Mouse (Mus musculus) olfactory bulb, adult 2 months (tissue): ENCODE measurements around the gene Zbtb40.

Experiments
- CTCF ChIP-seq: fragments of 200-500 bp; IDR thresholded peaks from 2 replicates; pipeline ENCODE4 v1.5.1; 2012; ENCODE audit warnings: low read depth, mild to moderate bottlenecking, low read length, moderate library complexity; ENCODE audit not compliant: insufficient read depth
- POLR2A ChIP-seq: fragments of 200-500 bp; IDR thresholded peaks from 2 replicates; pipeline ENCODE4 v1.6.1; 2012; ENCODE audit warnings: mild to moderate bottlenecking, low read depth, low read length, moderate library complexity; ENCODE audit not compliant: insufficient read depth

GRCm38 (mm10) chr4:136949266-136949989 is 99.2 kb downstream of the Zbtb40 start:
- no peak for TF ChIP-seq CTCF
- no peak for TF ChIP-seq POLR2A
